Mouse (Mus musculus): ENCODE measurements around the gene Nuak1.
A peak's percentile ranks its signal among the peaks of the same experiment; 100 is the strongest.

GRCm38 (mm10) chr10:84488315-84488714 lies 47.9 kb upstream of the Nuak1 start:
- no peak for TF ChIP-seq POLR2A (IDR thresholded peaks at IDR 0.05; ENCODE audit: extremely low read depth, insufficient read depth, low read length)
- TF ChIP-seq CTCF (IDR thresholded peaks at IDR 0.05; ENCODE audit: low read depth, low read length) = peak; percentile 84

Data from liver, adult 2 months (tissue).